Mouse (Mus musculus) hindbrain, embryonic 10.5 days (tissue): Measurements from ENCODE around the gene Gm45021. TPM values are rescaled to one million over a fixed set of nuclear protein-coding genes. Genes with fewer than 3 reads are reported as not detected.
A peak's percentile ranks its signal among the peaks of the same experiment; 100 is the strongest.

Source experiments
- DNase-seq: peaks from one replicate; pipeline ENCODE4 v3.0.0-alpha.2; 2017; ENCODE audit warnings: low spot score
- H3K27ac ChIP-seq: fragments of 300-500 bp; sonication (generic); 2 replicates; pipeline ENCODE4 v1.5.1; 2016; ENCODE audit warnings: mild to moderate bottlenecking, moderate library complexity
- H3K27me3 ChIP-seq: fragments of 300-500 bp; sonication (generic); 2 replicates; pipeline ENCODE4 v1.6.1; 2016; ENCODE audit warnings: mild to moderate bottlenecking; ENCODE audit not compliant: poor library complexity, insufficient read depth, severe bottlenecking
- H3K36me3 ChIP-seq: fragments of 300-500 bp; sonication (generic); 2 replicates; pipeline ENCODE4 v1.6.1; 2016; ENCODE audit warnings: mild to moderate bottlenecking, moderate library complexity
- H3K4me1 ChIP-seq: fragments of 300-500 bp; sonication (generic); replicated peaks from 2 replicates; pipeline ENCODE4 v1.6.1; 2016; ENCODE audit warnings: mild to moderate bottlenecking
- H3K4me3 ChIP-seq: fragments of 300-500 bp; sonication (generic); 2 replicates; pipeline ENCODE4 v1.5.1; 2016; ENCODE audit warnings: mild to moderate bottlenecking, moderate library complexity
- H3K9me3 ChIP-seq: fragments of 300-500 bp; sonication (generic); 2 replicates; pipeline ENCODE4 v1.6.1; 2016; ENCODE audit warnings: mild to moderate bottlenecking, moderate library complexity
- WGBS: fragments of 180-500 bp; shearing (Covaris S2); methylation state at CpG from one replicate; pipeline ENCODE4 v1.1.7; 2016; 5-methylcytosine and 5-hydroxymethylcytosine counted together
- polyA plus RNA-seq: library from polyadenylated mRNA; unstranded; fragments of >200 nt; fragmentation: Nextera tagmentation; extraction: Ambion mirVana; gene quantifications from 2 replicates; pipeline ENCODE4 v1.2.1, GENCODE M21; 2016

Gene Gm45021
- polyA plus RNA-seq, 1 experiment from 2014 or later, result not detected

DNA sequence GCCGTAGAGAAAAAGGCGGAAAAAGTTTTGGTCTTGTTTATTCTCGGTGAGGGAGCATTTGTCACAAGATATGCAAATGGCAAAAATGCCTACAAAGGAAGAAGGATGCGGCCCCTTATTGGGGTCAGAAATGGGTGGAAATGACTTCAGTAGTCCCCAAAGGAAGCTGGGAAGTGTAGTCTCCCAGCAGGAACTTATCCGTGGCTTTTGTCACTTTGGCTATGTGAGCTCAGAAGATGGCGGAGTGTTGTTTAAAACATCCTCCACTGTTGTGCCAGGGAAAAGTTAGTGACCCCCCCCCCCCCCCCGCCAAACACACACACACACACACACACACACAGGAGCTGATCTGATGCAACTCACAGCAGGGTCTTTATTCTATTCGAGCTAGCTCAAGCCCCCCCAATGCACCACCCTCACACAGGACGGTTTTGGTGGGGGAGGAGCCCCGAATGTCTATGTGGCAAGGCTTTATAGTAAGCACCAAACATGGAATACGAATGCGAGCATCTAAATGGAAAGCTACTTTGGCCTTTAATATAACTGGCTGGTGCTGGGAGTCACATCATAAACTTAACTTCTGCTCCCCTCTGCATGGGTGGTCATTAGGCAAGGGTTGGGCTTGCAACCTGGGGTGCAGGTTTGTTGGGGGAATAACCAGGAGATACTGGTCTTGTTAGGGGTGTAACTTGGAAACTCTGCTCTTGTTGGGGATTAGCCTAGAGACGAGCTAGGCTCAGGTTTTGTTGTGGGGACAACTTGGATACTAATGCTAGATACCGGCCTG is 34.1 kb upstream of the Gm45021 start:
- Histone ChIP-seq H3K36me3 (peaks cover 35% of the 10 kb centered on the region), H3K27me3 (no peaks in the 10 kb centered on the region), H3K4me3 (peak overlapping the region; percentile 61), H3K4me1 (peaks cover 18% of the 10 kb centered on the region), H3K9me3 (no peaks in the 10 kb centered on the region), H3K27ac (peak overlapping the region; percentile 96)
- 36% methylated on average over 14 of the region's 14 CpGs for WGBS
- peak; percentile 64 for DNase-seq

DNA sequence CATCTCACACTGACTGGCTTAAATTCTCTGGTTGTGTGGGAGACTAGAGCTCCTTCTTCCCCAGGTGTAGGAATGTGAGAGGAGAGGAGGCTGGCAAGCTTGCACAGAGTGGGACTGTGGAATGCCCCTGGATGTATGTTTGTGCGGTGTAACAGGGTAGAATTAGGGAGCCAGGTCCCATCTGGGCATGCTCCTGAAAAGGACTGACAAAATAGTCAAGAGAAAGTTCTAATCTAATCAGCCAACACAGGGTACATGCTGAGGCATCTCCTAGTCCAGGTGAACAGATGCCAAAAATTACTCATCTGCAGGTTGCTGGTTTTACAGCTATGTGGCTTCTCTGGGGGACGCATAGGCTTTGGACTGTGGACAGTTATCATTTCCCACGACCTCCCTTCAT is 33.5 kb upstream of the Gm45021 start:
- H3K36me3 ChIP-seq, result peaks cover 39% of the 10 kb centered on the region
- H3K27me3 ChIP-seq, result no peaks in the 10 kb centered on the region
- DNase-seq, result no peak
- WGBS, result 91% methylated on average over 3 of the region's 3 CpGs
- no peaks in the 10 kb centered on the region for H3K9me3 ChIP-seq
- peak overlapping the region; percentile 61; the same call in 1 of the 2 replicates for H3K4me3 ChIP-seq
- peak overlapping the region; percentile 96; the same call in 1 of the 2 replicates for H3K27ac ChIP-seq
- H3K4me1 ChIP-seq, result peaks cover 18% of the 10 kb centered on the region

DNA sequence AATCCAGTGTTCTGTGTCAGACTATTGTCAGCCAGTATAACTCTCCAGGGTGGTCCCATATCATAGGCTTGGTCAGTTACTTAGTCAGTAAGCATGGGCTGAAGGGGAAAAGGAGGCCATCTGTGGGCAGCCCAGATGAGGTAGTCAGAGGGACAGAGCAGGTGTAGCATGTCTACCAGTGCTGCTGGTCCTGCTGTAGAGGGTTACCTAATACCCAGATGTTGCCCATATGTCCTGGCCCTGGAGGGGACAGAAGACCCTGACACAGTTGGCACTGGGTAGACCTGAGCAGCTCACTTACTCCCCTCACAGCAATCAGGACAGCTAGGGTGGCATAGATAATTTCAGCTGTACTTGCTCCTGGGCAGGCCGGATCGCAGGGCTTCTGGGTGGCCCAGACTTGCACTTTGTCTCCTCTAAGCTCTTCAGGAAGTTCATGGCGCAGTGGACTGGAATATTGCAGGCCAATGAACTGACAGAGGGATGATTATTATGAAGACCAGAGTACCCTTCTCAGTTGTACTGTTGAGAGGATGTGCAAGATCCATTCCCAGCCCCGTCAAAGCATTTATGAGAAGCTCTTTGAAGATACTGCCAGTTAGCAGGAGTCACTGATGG is 23.6 kb upstream of the Gm45021 start:
- H3K36me3 ChIP-seq, result peaks cover 61% of the 10 kb centered on the region
- DNase-seq, result no peak

DNA sequence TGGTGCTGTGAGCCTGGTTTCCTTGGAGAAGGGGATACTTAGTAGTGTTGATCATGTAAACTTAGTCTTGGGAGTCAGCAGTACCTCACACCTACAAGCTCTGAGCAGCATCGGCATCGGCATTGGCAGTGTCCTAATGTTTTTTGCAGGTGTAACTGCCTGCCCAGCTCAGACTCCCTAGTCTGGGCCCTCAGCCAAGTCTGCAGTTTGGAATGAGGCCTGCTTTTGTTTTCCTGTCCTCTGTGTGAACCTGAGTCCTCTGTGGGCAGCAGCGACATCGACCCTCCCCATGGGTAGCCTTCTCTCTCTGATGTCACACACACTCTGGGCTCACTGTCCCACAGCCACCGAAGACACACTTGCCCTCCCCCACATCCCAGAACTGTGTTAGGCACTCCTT is 23.1 kb upstream of the Gm45021 start:
- Histone ChIP-seq H3K36me3 (peaks cover 61% of the 10 kb centered on the region), H3K27me3 (no peaks in the 10 kb centered on the region), H3K27ac (no peak overlapping the region), H3K4me1 (no peaks in the 10 kb centered on the region), H3K9me3 (no peaks in the 10 kb centered on the region), H3K4me3 (no peak overlapping the region)
- no peak for DNase-seq
- WGBS, result 83% methylated on average over 5 of the region's 5 CpGs

More for the DNA sequence above, 23.6 kb upstream of the Gm45021 start:
- H3K4me1 ChIP-seq, result no peaks in the 10 kb centered on the region
- no peaks in the 10 kb centered on the region for H3K27me3 ChIP-seq
- no peak overlapping the region for H3K27ac ChIP-seq
- no peak overlapping the region for H3K4me3 ChIP-seq
- no peaks in the 10 kb centered on the region for H3K9me3 ChIP-seq
- WGBS, result 95% methylated on average over 4 of the region's 4 CpGs

DNA sequence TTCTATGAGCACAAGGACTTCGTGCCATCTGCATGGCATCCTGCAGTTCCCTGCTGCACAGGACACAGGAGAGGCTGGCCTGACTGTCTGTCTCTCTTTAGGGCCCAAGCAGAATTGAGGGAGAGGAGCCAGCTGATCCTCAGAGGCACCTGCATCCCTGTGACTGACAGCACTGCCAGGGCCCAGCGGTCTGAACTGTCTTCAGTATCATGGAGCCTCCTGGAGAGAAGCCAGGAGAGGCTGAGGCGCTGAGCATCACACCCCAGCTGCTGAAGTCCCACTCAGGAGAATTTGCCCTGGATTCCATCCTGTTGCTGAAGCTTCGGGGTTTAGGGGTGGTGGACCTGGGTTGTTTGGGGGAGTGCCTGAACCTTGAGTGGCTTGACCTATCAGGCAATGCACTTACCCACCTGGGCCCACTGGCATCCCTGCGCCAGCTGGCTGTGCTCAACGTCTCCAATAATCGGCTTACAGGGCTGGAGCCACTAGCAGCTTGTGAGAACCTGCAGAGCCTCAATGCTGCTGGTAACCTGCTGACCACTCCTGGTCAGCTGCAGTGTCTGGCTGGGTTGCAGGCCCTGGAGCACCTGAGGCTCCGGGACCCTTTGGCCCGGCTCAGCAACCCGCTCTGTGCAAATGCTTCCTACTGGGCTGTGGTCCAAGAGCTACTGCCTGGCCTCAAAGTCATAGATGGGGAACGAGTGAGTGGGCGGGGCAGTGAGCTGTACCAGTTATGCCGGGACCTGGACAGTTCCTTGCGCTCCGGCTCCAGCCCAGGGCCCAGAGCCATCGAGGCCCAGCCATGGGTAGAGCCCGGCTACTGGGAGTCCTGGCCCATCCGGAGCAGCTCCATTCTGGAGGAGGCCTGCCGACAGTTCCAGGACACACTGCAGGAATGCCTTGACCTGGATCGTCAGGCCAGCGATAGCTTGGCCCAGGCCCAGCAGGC is 21.1 kb upstream of the Gm45021 start:
- 92% methylated on average over 21 of the region's 21 CpGs for WGBS

GRCm38 (mm10) chr6:48569065-48569807 is 20.2 kb upstream of the Gm45021 start:
- WGBS, result 88% methylated on average over 8 of the region's 8 CpGs
- Histone ChIP-seq H3K36me3 (peaks cover 50% of the 10 kb centered on the region), H3K4me1 (peaks cover 13% of the 10 kb centered on the region), H3K4me3 (no peak overlapping the region), H3K27ac (no peak overlapping the region), H3K9me3 (no peaks in the 10 kb centered on the region), H3K27me3 (no peaks in the 10 kb centered on the region)
- no peak for DNase-seq

More for the DNA sequence above, 21.1 kb upstream of the Gm45021 start:
- no peak overlapping the region for H3K4me3 ChIP-seq
- H3K27me3 ChIP-seq, result no peaks in the 10 kb centered on the region
- H3K27ac ChIP-seq, result no peak overlapping the region
- no peaks in the 10 kb centered on the region for H3K9me3 ChIP-seq
- peaks cover 60% of the 10 kb centered on the region for H3K36me3 ChIP-seq
- H3K4me1 ChIP-seq, result peaks cover 12% of the 10 kb centered on the region
- no peak for DNase-seq

GRCm38 (mm10) chr6:48572014-48572413 is 17.4 kb upstream of the Gm45021 start:
- H3K36me3 ChIP-seq, result peaks cover 23% of the 10 kb centered on the region
- H3K9me3 ChIP-seq, result no peaks in the 10 kb centered on the region
- H3K4me3 ChIP-seq, result no peak overlapping the region
- H3K27me3 ChIP-seq, result no peaks in the 10 kb centered on the region
- no peak overlapping the region for H3K27ac ChIP-seq
- no peak for DNase-seq
- H3K4me1 ChIP-seq, result peaks cover 13% of the 10 kb centered on the region
- WGBS, result 92% methylated on average over 5 of the region's 5 CpGs

DNA sequence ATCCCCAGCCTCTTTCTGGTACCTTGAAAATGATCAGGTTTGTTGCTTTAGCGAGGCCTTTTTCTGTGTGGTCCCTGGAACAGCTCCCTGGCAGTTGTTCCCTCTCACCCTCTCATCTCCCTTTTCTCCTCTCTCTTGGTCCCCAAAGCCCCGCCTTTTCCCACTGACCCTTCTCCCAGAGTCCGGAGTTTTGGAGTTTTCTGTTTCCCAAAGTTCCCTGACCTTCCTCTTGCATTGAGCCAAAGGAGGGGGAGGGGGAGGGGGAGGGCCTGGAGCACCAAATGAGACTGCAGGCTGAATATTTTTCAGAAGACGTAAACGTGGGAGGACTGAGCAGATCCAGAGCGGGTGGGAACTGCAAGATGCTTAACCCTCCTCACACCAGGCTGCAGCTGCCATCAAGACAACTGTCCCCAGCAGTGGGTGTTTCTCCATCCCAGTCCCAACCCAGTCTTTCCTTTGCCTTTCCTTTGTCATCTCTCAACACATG is 16.8 kb upstream of the Gm45021 start, which contains the start of gene Rarres2:
Gene Rarres2, minus strand, starts transcription at position 218 of the 490 bp plus-strand sequence.
- H3K27ac ChIP-seq, result no peak within 1 kb of the TSS
- H3K36me3 ChIP-seq, result peaks cover 23% of the 10 kb centered on the region
- H3K9me3 ChIP-seq, result no peaks in the 10 kb centered on the region
- no peaks in the 10 kb centered on the region for H3K27me3 ChIP-seq
- no peak for DNase-seq
- WGBS, result 34% methylated on average over 6 of the region's 6 CpGs
- H3K4me3 ChIP-seq, result no peak within 1 kb of the TSS
- peaks cover 13% of the 10 kb centered on the region for H3K4me1 ChIP-seq

- Histone ChIP-seq H3K9me3 (no peaks in the 10 kb centered on the region), H3K27me3 (no peaks in the 10 kb centered on the region), H3K36me3 (peaks cover 19% of the 10 kb centered on the region), H3K4me1 (peaks cover 13% of the 10 kb centered on the region), H3K27ac (no peak overlapping the region), H3K4me3 (no peak overlapping the region)
- 62% methylated on average over 10 of the region's 10 CpGs for WGBS
- peak; percentile 30 for DNase-seq
Measured at GRCm38 (mm10) chr6:48573280-48573679, 16.1 kb upstream of the Gm45021 start.

GRCm38 (mm10) chr6:48573981-48574380 is 15.4 kb upstream of the Gm45021 start:
- 79% methylated on average over 3 of the region's 3 CpGs for WGBS
- Histone ChIP-seq H3K4me1 (peaks cover 13% of the 10 kb centered on the region), H3K36me3 (peaks cover 13% of the 10 kb centered on the region), H3K9me3 (no peaks in the 10 kb centered on the region), H3K27ac (no peak overlapping the region), H3K4me3 (no peak overlapping the region), H3K27me3 (no peaks in the 10 kb centered on the region)
- no peak for DNase-seq

DNA sequence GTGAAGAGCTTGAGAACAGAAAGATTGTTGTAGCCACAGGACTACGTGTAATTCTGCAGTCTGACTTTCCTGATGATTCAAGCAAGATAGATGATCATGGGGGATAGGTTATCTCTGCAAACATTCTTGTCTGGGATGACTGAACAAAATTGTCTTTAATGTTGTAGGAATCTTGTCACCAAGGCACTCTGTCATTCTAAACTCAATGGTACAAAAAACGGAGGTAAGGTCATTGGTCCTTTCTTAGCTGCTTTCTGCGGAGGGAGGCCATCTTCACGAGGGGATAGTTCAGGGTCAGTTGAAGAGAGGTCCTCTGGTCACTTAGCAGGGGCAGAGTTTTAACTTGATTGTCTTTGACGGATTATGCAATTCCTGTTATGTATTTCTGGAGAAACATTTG is 10.7 kb upstream of the Gm45021 start:
- Histone ChIP-seq H3K9me3 (no peaks in the 10 kb centered on the region), H3K36me3 (no peaks in the 10 kb centered on the region), H3K4me1 (peaks cover 17% of the 10 kb centered on the region), H3K27me3 (no peaks in the 10 kb centered on the region), H3K27ac (no peak overlapping the region), H3K4me3 (no peak overlapping the region)
- no peak for DNase-seq
- 68% methylated on average over 5 of the region's 5 CpGs for WGBS

DNA sequence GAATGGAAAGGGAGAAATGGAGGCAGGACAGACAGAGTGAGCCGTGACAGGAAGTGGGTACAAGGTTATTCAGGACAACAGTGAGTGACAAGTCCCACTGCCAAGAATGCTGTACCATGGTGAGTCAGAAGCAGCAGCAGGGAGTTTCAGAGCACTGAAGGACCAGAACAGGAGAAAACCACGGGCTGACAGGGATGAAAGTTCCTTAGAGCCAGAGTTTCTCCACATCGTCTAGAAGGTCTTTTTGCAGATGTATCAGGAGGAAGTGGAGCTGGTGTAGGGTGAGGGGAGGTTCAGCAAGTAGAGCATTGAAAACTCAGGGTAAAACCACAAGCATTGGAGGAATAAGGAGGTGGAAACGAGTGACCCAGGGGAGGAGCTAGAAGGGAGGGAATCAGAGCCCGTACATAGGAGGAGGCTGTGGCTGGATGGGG is 10.2 kb upstream of the Gm45021 start:
- H3K4me1 ChIP-seq, result peaks cover 17% of the 10 kb centered on the region
- no peaks in the 10 kb centered on the region for H3K36me3 ChIP-seq
- DNase-seq, result no peak
- H3K9me3 ChIP-seq, result no peaks in the 10 kb centered on the region
- H3K27ac ChIP-seq, result no peak overlapping the region
- H3K4me3 ChIP-seq, result no peak overlapping the region
- no peaks in the 10 kb centered on the region for H3K27me3 ChIP-seq
- WGBS, result 43% methylated on average over 5 of the region's 5 CpGs
